ENCODE assay signal across 23 mouse cellular contexts in the genomic region with DNA sequence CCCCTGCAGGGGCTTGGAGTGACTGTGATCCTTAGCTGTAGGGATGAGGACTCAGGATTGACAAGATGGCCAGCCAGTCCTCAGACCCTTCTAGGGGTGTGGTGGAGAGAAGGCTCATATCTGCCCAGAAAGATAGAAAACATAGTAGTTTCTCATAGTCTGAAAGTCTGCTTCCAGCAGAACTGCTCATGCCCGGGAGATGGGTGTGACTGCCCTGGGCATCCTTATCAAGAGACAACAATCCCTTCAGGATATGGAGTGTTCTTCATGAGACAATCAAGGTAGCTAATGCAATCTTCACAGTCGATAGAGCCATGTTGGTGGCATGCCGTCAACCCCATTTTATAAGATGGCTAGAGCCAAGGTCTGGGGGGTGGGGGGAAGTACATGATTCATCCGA.
"Had no signal": no experiment of that assay in that cellular context is flagged by ENCODE, and none has a peak within 500 bp of the region (broad histone marks: within the 10 kb centered on the region; RNA-seq: fewer than 3 reads in every experiment).

No protein-coding gene starts in this region.

- ATAC-seq: hindbrain, postnatal 0 days; intestine, embryonic 16.5 days had no signal

- H3K4me1 ChIP-seq: heart, embryonic 10.5 days; heart, embryonic 12.5 days; hindbrain, embryonic 15.5 days; kidney, embryonic 15.5 days; limb, embryonic 13.5 days; limb, embryonic 15.5 days had no signal

- H3K9me3 ChIP-seq: heart, embryonic 10.5 days; heart, embryonic 12.5 days; hindbrain, embryonic 13.5 days; hindbrain, embryonic 15.5 days; kidney, embryonic 15.5 days; limb, embryonic 13.5 days; limb, embryonic 15.5 days had no signal

- H3K27ac ChIP-seq: heart, embryonic 10.5 days; hindbrain, embryonic 13.5 days; hindbrain, embryonic 15.5 days; hindbrain, postnatal 0 days; kidney, embryonic 15.5 days; kidney, postnatal 0 days; limb, embryonic 13.5 days; limb, embryonic 15.5 days had no signal

- H3K4me2 ChIP-seq: heart, embryonic 12.5 days; hindbrain, embryonic 13.5 days; hindbrain, embryonic 15.5 days; kidney, embryonic 15.5 days; limb, embryonic 13.5 days; limb, embryonic 15.5 days had no signal

- DNase-seq: gastrocnemius, postnatal 14 days; gastrocnemius, postnatal 36 days; heart, adult 18-20 months; heart, postnatal 10 days; heart, postnatal 36 days; kidney, adult 11 months; kidney, adult 2 months; kidney, adult 9 months; kidney, postnatal 14 days; kidney, postnatal 36 days; layer of hippocampus, adult 9-11 months; layer of hippocampus, postnatal 36 days; left cerebral cortex, postnatal 4 days had no signal

- H3K9ac ChIP-seq: heart, embryonic 12.5 days; hindbrain, embryonic 13.5 days; hindbrain, embryonic 15.5 days; kidney, embryonic 15.5 days; limb, embryonic 13.5 days; limb, embryonic 15.5 days had no signal

- H3K36me3 ChIP-seq: heart, embryonic 10.5 days; heart, embryonic 12.5 days; hindbrain, embryonic 13.5 days; hindbrain, embryonic 15.5 days; kidney, embryonic 15.5 days; limb, embryonic 13.5 days; limb, embryonic 15.5 days had no signal

- H3K27me3 ChIP-seq: heart, embryonic 12.5 days; hindbrain, embryonic 13.5 days; kidney, embryonic 15.5 days; limb, embryonic 15.5 days had no signal

- H3K4me3 ChIP-seq: heart, embryonic 10.5 days; heart, embryonic 12.5 days; hindbrain, embryonic 13.5 days; hindbrain, embryonic 15.5 days; kidney, embryonic 15.5 days; limb, embryonic 13.5 days; limb, embryonic 15.5 days had no signal
